Mouse (Mus musculus) olfactory bulb, adult 2 months (tissue): ENCODE data around the gene Ddx43. TPM values are rescaled to one million over a fixed set of nuclear protein-coding genes. Genes with fewer than 3 reads are reported as not detected.

Source experiments
- H3K27ac ChIP-seq: fragments of 200-500 bp; 2 replicates; pipeline ENCODE4 v1.5.1; 2012; ENCODE audit warnings: low read depth, low read length; ENCODE audit not compliant: insufficient read depth
- H3K4me1 ChIP-seq: fragments of 200-500 bp; 2 replicates; pipeline ENCODE4 v1.6.1; 2012; ENCODE audit warnings: low read length; ENCODE audit not compliant: control insufficient read depth, insufficient read depth
- H3K4me3 ChIP-seq: fragments of 200-500 bp; 2 replicates; pipeline ENCODE4 v1.5.1; 2012; ENCODE audit warnings: mild to moderate bottlenecking, low read depth, low read length, moderate library complexity; ENCODE audit not compliant: insufficient read depth
- CTCF ChIP-seq: fragments of 200-500 bp; IDR thresholded peaks from 2 replicates; pipeline ENCODE4 v1.5.1; 2012; ENCODE audit warnings: low read depth, mild to moderate bottlenecking, low read length, moderate library complexity; ENCODE audit not compliant: insufficient read depth
- POLR2A ChIP-seq: fragments of 200-500 bp; IDR thresholded peaks from 2 replicates; pipeline ENCODE4 v1.6.1; 2012; ENCODE audit warnings: mild to moderate bottlenecking, low read depth, low read length, moderate library complexity; ENCODE audit not compliant: insufficient read depth
- WGBS: fragments of 180-500 bp; shearing (Covaris S2); methylation state at CpG from one replicate; pipeline ENCODE4 v1.1.7; 2018; 5-methylcytosine and 5-hydroxymethylcytosine counted together
- polyA plus RNA-seq: library from polyadenylated mRNA; stranded (reverse); fragments of >200 nt; gene quantifications from 2 replicates; pipeline ENCODE4 v1.2.4, GENCODE M21; 2012; ENCODE audit warnings: low replicate concordance; ENCODE audit not compliant: missing spikeins, insufficient read depth, insufficient read length

Gene Ddx43
- polyA plus RNA-seq, 1 experiment = not detected

- TF ChIP-seq POLR2A (no peak), CTCF (no peak)
- no peaks in the 10 kb centered on the region for H3K4me1 ChIP-seq
- H3K27ac ChIP-seq = no peak overlapping the region
- WGBS = 68% methylated on average over 5 of the region's 5 CpGs
- H3K4me3 ChIP-seq = no peak overlapping the region
Observed at GRCm38 (mm10) chr9:78389981-78390380, 5.6 kb upstream of the Ddx43 start.

- TF ChIP-seq POLR2A (no peak), CTCF (no peak)
- H3K27ac ChIP-seq = no peak overlapping the region
- 90% methylated on average over 10 of the region's 10 CpGs for WGBS
- H3K4me3 ChIP-seq = no peak overlapping the region
- H3K4me1 ChIP-seq = peaks cover 8% of the 10 kb centered on the region; the same call in 1 of the 2 replicates
Observed at GRCm38 (mm10) chr9:78393741-78394140, 1.8 kb upstream of the Ddx43 start.

- WGBS = 69% methylated on average over 7 of the region's 7 CpGs
- Histone ChIP-seq H3K4me3 (no peak overlapping the region), H3K27ac (no peak overlapping the region), H3K4me1 (peaks cover 8% of the 10 kb centered on the region; the same call in 1 of the 2 replicates)
- TF ChIP-seq POLR2A = no peak
Observed at GRCm38 (mm10) chr9:78394602-78395001, 975 bp upstream of the Ddx43 start.

GRCm38 (mm10) chr9:78395244-78395629, 340 bp upstream of the Ddx43 start:
- 32% methylated on average over 11 of the region's 11 CpGs for WGBS

GRCm38 (mm10) chr9:78396517-78396916, 940 bp downstream of the Ddx43 start:
- TF ChIP-seq POLR2A = no peak
- no peak for TF ChIP-seq CTCF
- WGBS = 54% methylated on average over 9 of the region's 9 CpGs

More at GRCm38 (mm10) chr9:78395244-78395629, 340 bp upstream of the Ddx43 start:
- H3K27ac ChIP-seq = no peak overlapping the region
- H3K4me1 ChIP-seq = peaks cover 8% of the 10 kb centered on the region; the same call in 1 of the 2 replicates
- peak overlapping the region; percentile 23; the same call in 1 of the 2 replicates for H3K4me3 ChIP-seq
- TF ChIP-seq POLR2A (no peak), CTCF (no peak)

GRCm38 (mm10) chr9:78400570-78400969, 5.0 kb downstream of the Ddx43 start:
- Histone ChIP-seq H3K4me1 (peaks cover 6% of the 10 kb centered on the region; the same call in 1 of the 2 replicates), H3K4me3 (no peak overlapping the region), H3K27ac (no peak overlapping the region)
- TF ChIP-seq POLR2A (no peak), CTCF (no peak)
- 89% methylated on average over 5 of the region's 5 CpGs for WGBS

More at GRCm38 (mm10) chr9:78396517-78396916, 940 bp downstream of the Ddx43 start:
- Histone ChIP-seq H3K4me1 (peaks cover 8% of the 10 kb centered on the region; the same call in 1 of the 2 replicates), H3K27ac (no peak overlapping the region), H3K4me3 (no peak overlapping the region)

- WGBS = 89% methylated on average over 7 of the region's 7 CpGs
- H3K4me3 ChIP-seq = no peak overlapping the region
- H3K27ac ChIP-seq = no peak overlapping the region
- TF ChIP-seq CTCF (no peak), POLR2A (no peak)
- H3K4me1 ChIP-seq = no peaks in the 10 kb centered on the region
Observed at GRCm38 (mm10) chr9:78401596-78401995, 6.0 kb downstream of the Ddx43 start.

- Histone ChIP-seq H3K27ac (no peak overlapping the region), H3K4me1 (peaks cover 4% of the 10 kb centered on the region), H3K4me3 (peak overlapping the region; percentile 41)
- TF ChIP-seq POLR2A (no peak), CTCF (no peak)
- 35% methylated on average over 27 of the region's 27 CpGs for WGBS
Observed at GRCm38 (mm10) chr9:78427362-78427781, 31.8 kb downstream of the Ddx43 start.

- Histone ChIP-seq H3K27ac (no peak overlapping the region), H3K4me3 (no peak overlapping the region), H3K4me1 (peaks cover 4% of the 10 kb centered on the region)
- 90% methylated on average over 6 of the region's 6 CpGs for WGBS
- TF ChIP-seq POLR2A = no peak
- no peak for TF ChIP-seq CTCF
Observed at GRCm38 (mm10) chr9:78428185-78428584, 32.6 kb downstream of the Ddx43 start.
